Mouse (Mus musculus) heart, adult 2 months (tissue): ENCODE measurements around the gene Cmip.

Experiments used
- CTCF ChIP-seq: fragments of 200-600 bp; IDR thresholded peaks from 2 replicates; pipeline ENCODE4 v1.8.1; 2022; ENCODE audit warnings: antibody characterized with exemption, mild to moderate bottlenecking, moderate library complexity
- EP300 ChIP-seq: fragments of 200-500 bp; IDR thresholded peaks from 2 replicates; pipeline ENCODE4 v1.6.1; 2011; ENCODE audit warnings: low read depth, low read length, control low read depth; ENCODE audit not compliant: insufficient read depth
- POLR2A ChIP-seq: fragments of 200-500 bp; IDR thresholded peaks from 2 replicates; pipeline ENCODE4 v1.6.1; 2011; ENCODE audit warnings: mild to moderate bottlenecking, low read depth, low read length, control low read depth; ENCODE audit not compliant: insufficient read depth

- TF ChIP-seq CTCF = no peak
- no peak for TF ChIP-seq EP300
- no peak for TF ChIP-seq POLR2A
Observed at GRCm38 (mm10) chr8:117395055-117395454, 138.2 kb downstream of the Cmip start.
